Mouse (Mus musculus): Measurements from ENCODE around the gene Grm7. TPM values are rescaled to one million over a fixed set of nuclear protein-coding genes. Genes with fewer than 3 reads are reported as not detected.

Gene Grm7
- polyA plus RNA-seq, 1 experiment from 2014 or later = 53.9 TPM

- Histone ChIP-seq H3K4me1 (ENCODE audit: control insufficient read depth, insufficient read depth, low read length) (no peaks in the 10 kb centered on the region), H3K9ac (replicated peaks; ENCODE audit: low read depth, low read length) (no peak overlapping the region), H3K4me2 (ENCODE audit: low read depth, low read length) (no peak overlapping the region), H3K4me3 (ENCODE audit: low read depth, low read length) (no peak overlapping the region), H3K27me3 (ENCODE audit: control insufficient read depth, insufficient read depth, low read length) (no peaks in the 10 kb centered on the region), H3K27ac (ENCODE audit: low read depth, low read length) (no peak overlapping the region), H3K9me3 (ENCODE audit: control insufficient read depth, low read length) (no peaks in the 10 kb centered on the region), H3K36me3 (ENCODE audit: control insufficient read depth, insufficient read depth, low read length) (no peaks in the 10 kb centered on the region)
- no peak for ATAC-seq (ENCODE audit: low read depth)
- 97% methylated on average over 3 of the region's 3 CpGs for WGBS
These were observed 69.6 kb downstream of the Grm7 start for GRCm38 (mm10) chr6:110714943-110715342.

- 93% methylated on average over 4 of the region's 4 CpGs for WGBS
- H3K4me1 ChIP-seq (ENCODE audit: control insufficient read depth, insufficient read depth, low read length) = no peaks in the 10 kb centered on the region
- H3K36me3 ChIP-seq (ENCODE audit: control insufficient read depth, insufficient read depth, low read length) = no peaks in the 10 kb centered on the region
- H3K9ac ChIP-seq (replicated peaks; ENCODE audit: low read depth, low read length) = no peak overlapping the region
- no peak overlapping the region for H3K4me3 ChIP-seq (ENCODE audit: low read depth, low read length)
- H3K4me2 ChIP-seq (ENCODE audit: low read depth, low read length) = no peak overlapping the region
- ATAC-seq (ENCODE audit: low read depth) = no peak
- no peaks in the 10 kb centered on the region for H3K9me3 ChIP-seq (ENCODE audit: control insufficient read depth, low read length)
- H3K27me3 ChIP-seq (ENCODE audit: control insufficient read depth, insufficient read depth, low read length) = no peaks in the 10 kb centered on the region
- H3K27ac ChIP-seq (ENCODE audit: low read depth, low read length) = no peak overlapping the region
These were observed 78.0 kb downstream of the Grm7 start for GRCm38 (mm10) chr6:110723371-110723770.

GRCm38 (mm10) chr6:110733914-110734313 is 88.5 kb downstream of the Grm7 start:
- WGBS = 92% methylated on average over 2 of the region's 2 CpGs
- ATAC-seq (ENCODE audit: low read depth) = no peak
- Histone ChIP-seq H3K9me3 (ENCODE audit: control insufficient read depth, low read length) (no peaks in the 10 kb centered on the region), H3K36me3 (ENCODE audit: control insufficient read depth, insufficient read depth, low read length) (no peaks in the 10 kb centered on the region), H3K4me1 (ENCODE audit: control insufficient read depth, insufficient read depth, low read length) (no peaks in the 10 kb centered on the region), H3K4me3 (ENCODE audit: low read depth, low read length) (no peak overlapping the region), H3K9ac (replicated peaks; ENCODE audit: low read depth, low read length) (no peak overlapping the region), H3K27me3 (ENCODE audit: control insufficient read depth, insufficient read depth, low read length) (no peaks in the 10 kb centered on the region), H3K4me2 (ENCODE audit: low read depth, low read length) (no peak overlapping the region), H3K27ac (ENCODE audit: low read depth, low read length) (no peak overlapping the region)

DNA sequence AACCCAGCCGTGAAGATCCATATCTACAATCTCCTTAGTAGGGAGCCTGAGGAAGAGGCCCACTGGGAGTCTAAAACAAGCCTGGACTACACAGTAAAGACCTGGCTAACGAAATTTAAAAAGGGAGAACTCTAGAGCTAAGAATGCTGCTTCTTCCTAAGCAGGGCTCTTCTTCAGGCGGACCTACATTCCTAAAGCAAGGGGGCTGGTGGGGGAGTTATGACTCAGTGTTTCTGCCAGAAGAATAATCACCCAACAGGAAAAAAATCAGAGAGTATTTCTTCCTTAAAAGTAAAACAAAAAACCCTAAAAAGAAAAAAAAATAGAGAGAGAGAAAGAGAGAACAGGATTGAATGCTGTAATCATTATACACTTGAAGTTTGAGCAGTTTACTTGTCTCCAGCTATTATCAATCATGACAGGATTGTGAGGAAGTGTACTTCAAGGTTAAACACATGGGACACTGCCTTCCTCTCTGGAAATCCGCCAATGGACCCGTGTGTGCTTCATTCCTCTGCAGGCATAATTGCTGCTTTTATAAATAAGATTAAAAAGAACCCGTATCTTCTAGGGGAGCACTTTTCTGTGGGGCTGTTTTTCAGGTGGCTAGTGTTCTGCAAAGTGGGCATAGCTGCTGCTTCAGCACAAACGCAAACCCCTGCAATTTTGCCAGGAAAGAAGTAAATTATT is 98.7 kb downstream of the Grm7 start:
- Histone ChIP-seq H3K9ac (replicated peaks; ENCODE audit: low read depth, low read length) (no peak overlapping the region), H3K27ac (ENCODE audit: low read depth, low read length) (no peak overlapping the region), H3K9me3 (ENCODE audit: control insufficient read depth, low read length) (no peaks in the 10 kb centered on the region), H3K4me1 (ENCODE audit: control insufficient read depth, insufficient read depth, low read length) (no peaks in the 10 kb centered on the region), H3K4me2 (ENCODE audit: low read depth, low read length) (no peak overlapping the region), H3K36me3 (ENCODE audit: control insufficient read depth, insufficient read depth, low read length) (no peaks in the 10 kb centered on the region), H3K27me3 (ENCODE audit: control insufficient read depth, insufficient read depth, low read length) (no peaks in the 10 kb centered on the region), H3K4me3 (ENCODE audit: low read depth, low read length) (no peak overlapping the region)
- 63% methylated on average over 7 of the region's 7 CpGs for WGBS
- ATAC-seq (ENCODE audit: low read depth) = no peak

- H3K4me3 ChIP-seq (ENCODE audit: low read depth, low read length) = no peak overlapping the region
- no peak overlapping the region for H3K27ac ChIP-seq (ENCODE audit: low read depth, low read length)
- no peaks in the 10 kb centered on the region for H3K9me3 ChIP-seq (ENCODE audit: control insufficient read depth, low read length)
- H3K27me3 ChIP-seq (ENCODE audit: control insufficient read depth, insufficient read depth, low read length) = no peaks in the 10 kb centered on the region
- WGBS = 56% methylated on average over 5 of the region's 5 CpGs
- no peak overlapping the region for H3K4me2 ChIP-seq (ENCODE audit: low read depth, low read length)
- no peaks in the 10 kb centered on the region for H3K36me3 ChIP-seq (ENCODE audit: control insufficient read depth, insufficient read depth, low read length)
- ATAC-seq (ENCODE audit: low read depth) = peak; percentile 34; the same call in 1 of the 2 replicates
- H3K4me1 ChIP-seq (ENCODE audit: control insufficient read depth, insufficient read depth, low read length) = no peaks in the 10 kb centered on the region
- H3K9ac ChIP-seq (replicated peaks; ENCODE audit: low read depth, low read length) = no peak overlapping the region
These were observed 110.5 kb downstream of the Grm7 start for GRCm38 (mm10) chr6:110755921-110756320.

GRCm38 (mm10) chr6:110769588-110769987 is 124.2 kb downstream of the Grm7 start:
- H3K9me3 ChIP-seq (ENCODE audit: control insufficient read depth, low read length) = no peaks in the 10 kb centered on the region
- H3K27ac ChIP-seq (ENCODE audit: low read depth, low read length) = no peak overlapping the region
- no peak overlapping the region for H3K4me3 ChIP-seq (ENCODE audit: low read depth, low read length)
- H3K27me3 ChIP-seq (ENCODE audit: control insufficient read depth, insufficient read depth, low read length) = no peaks in the 10 kb centered on the region
- ATAC-seq (ENCODE audit: low read depth) = no peak
- no peak overlapping the region for H3K9ac ChIP-seq (replicated peaks; ENCODE audit: low read depth, low read length)
- H3K36me3 ChIP-seq (ENCODE audit: control insufficient read depth, insufficient read depth, low read length) = no peaks in the 10 kb centered on the region
- no peaks in the 10 kb centered on the region; the same call in 1 of the 2 replicates for H3K4me1 ChIP-seq (ENCODE audit: control insufficient read depth, insufficient read depth, low read length)
- H3K4me2 ChIP-seq (ENCODE audit: low read depth, low read length) = no peak overlapping the region

GRCm38 (mm10) chr6:110772652-110773051 is 127.3 kb downstream of the Grm7 start:
- no peak overlapping the region for H3K27ac ChIP-seq (ENCODE audit: low read depth, low read length)
- H3K36me3 ChIP-seq (ENCODE audit: control insufficient read depth, insufficient read depth, low read length) = no peaks in the 10 kb centered on the region
- WGBS = 15% methylated on average over 1 of the region's 1 CpGs
- no peak overlapping the region for H3K4me2 ChIP-seq (ENCODE audit: low read depth, low read length)
- no peak overlapping the region for H3K4me3 ChIP-seq (ENCODE audit: low read depth, low read length)
- H3K9ac ChIP-seq (replicated peaks; ENCODE audit: low read depth, low read length) = no peak overlapping the region
- no peaks in the 10 kb centered on the region; the same call in 1 of the 2 replicates for H3K4me1 ChIP-seq (ENCODE audit: control insufficient read depth, insufficient read depth, low read length)
- no peaks in the 10 kb centered on the region for H3K27me3 ChIP-seq (ENCODE audit: control insufficient read depth, insufficient read depth, low read length)
- no peak for ATAC-seq (ENCODE audit: low read depth)
- H3K9me3 ChIP-seq (ENCODE audit: control insufficient read depth, low read length) = no peaks in the 10 kb centered on the region

- H3K4me2 ChIP-seq (ENCODE audit: low read depth, low read length) = no peak overlapping the region
These were observed 130.7 kb downstream of the Grm7 start for GRCm38 (mm10) chr6:110776046-110776445.

DNA sequence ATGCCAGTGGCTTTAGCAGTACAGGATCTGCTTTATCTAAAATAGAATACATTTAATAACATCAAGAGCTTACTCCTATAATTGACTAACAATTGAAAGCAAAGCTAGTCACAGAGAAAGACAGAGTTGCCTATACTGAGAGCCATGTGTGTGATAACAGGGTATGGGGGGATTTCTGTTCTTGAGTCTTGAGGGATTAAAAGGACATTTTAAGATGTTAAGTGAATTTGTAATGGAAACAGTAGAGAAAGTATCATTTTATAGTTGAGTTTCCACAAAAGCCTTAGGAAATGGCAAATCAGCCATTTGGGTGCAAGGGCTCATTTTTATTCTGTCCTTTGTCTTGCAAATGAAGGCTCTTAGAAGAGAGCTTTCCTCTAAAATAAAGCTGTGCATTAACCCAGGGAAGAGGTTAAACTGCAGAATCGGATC is 140.1 kb downstream of the Grm7 start:
- H3K4me3 ChIP-seq (ENCODE audit: low read depth, low read length) = no peak overlapping the region
- ATAC-seq (ENCODE audit: low read depth) = no peak
- no peak overlapping the region for H3K4me2 ChIP-seq (ENCODE audit: low read depth, low read length)
- no peaks in the 10 kb centered on the region for H3K9me3 ChIP-seq (ENCODE audit: control insufficient read depth, low read length)
- no peaks in the 10 kb centered on the region for H3K36me3 ChIP-seq (ENCODE audit: control insufficient read depth, insufficient read depth, low read length)
- H3K9ac ChIP-seq (replicated peaks; ENCODE audit: low read depth, low read length) = no peak overlapping the region
- 16% methylated on average over 1 of the region's 1 CpGs for WGBS
- H3K27ac ChIP-seq (ENCODE audit: low read depth, low read length) = no peak overlapping the region
- H3K4me1 ChIP-seq (ENCODE audit: control insufficient read depth, insufficient read depth, low read length) = no peaks in the 10 kb centered on the region
- no peaks in the 10 kb centered on the region for H3K27me3 ChIP-seq (ENCODE audit: control insufficient read depth, insufficient read depth, low read length)

More at GRCm38 (mm10) chr6:110776046-110776445, 130.7 kb downstream of the Grm7 start:
- Histone ChIP-seq H3K36me3 (ENCODE audit: control insufficient read depth, insufficient read depth, low read length) (no peaks in the 10 kb centered on the region), H3K27me3 (ENCODE audit: control insufficient read depth, insufficient read depth, low read length) (no peaks in the 10 kb centered on the region), H3K9me3 (ENCODE audit: control insufficient read depth, low read length) (no peaks in the 10 kb centered on the region), H3K27ac (ENCODE audit: low read depth, low read length) (no peak overlapping the region), H3K4me1 (ENCODE audit: control insufficient read depth, insufficient read depth, low read length) (no peaks in the 10 kb centered on the region), H3K9ac (replicated peaks; ENCODE audit: low read depth, low read length) (no peak overlapping the region), H3K4me3 (ENCODE audit: low read depth, low read length) (no peak overlapping the region)
- WGBS = 62% methylated on average over 6 of the region's 6 CpGs
- no peak for ATAC-seq (ENCODE audit: low read depth)
